Mouse (Mus musculus) ES-Bruce4 (cell line): ENCODE measurements around the gene Ctnnb1. TPM values are rescaled to one million over a fixed set of nuclear protein-coding genes. Genes with fewer than 3 reads are reported as not detected.

Experiments
- H3K27ac ChIP-seq: 2 replicates; pipeline ENCODE4 v1.5.1; 2012; ENCODE audit warnings: low read length, inconsistent platforms; ENCODE audit not compliant: insufficient read depth
- H3K27me3 ChIP-seq: 2 replicates; pipeline ENCODE4 v1.6.1; 2012; ENCODE audit warnings: mild to moderate bottlenecking, low read length, inconsistent platforms; ENCODE audit not compliant: control insufficient read depth, poor library complexity, insufficient read depth, severe bottlenecking
- H3K36me3 ChIP-seq: 2 replicates; pipeline ENCODE4 v1.6.1; 2012; ENCODE audit warnings: inconsistent platforms, mild to moderate bottlenecking, low read length, moderate library complexity; ENCODE audit not compliant: control insufficient read depth, poor library complexity, insufficient read depth, severe bottlenecking
- H3K4me1 ChIP-seq: one replicate; pipeline ENCODE4 v1.8.1; 2011; ENCODE audit warnings: low read length; ENCODE audit not compliant: control insufficient read depth, insufficient read depth
- H3K4me3 ChIP-seq: 2 replicates; pipeline ENCODE4 v1.5.1; 2011; ENCODE audit warnings: low read depth, mild to moderate bottlenecking, low read length
- H3K9ac ChIP-seq: 2 replicates; pipeline ENCODE4 v1.6.1; 2012; ENCODE audit warnings: low read depth, mild to moderate bottlenecking, inconsistent platforms; ENCODE audit not compliant: poor library complexity, severe bottlenecking
- H3K9me3 ChIP-seq: replicated peaks from 2 replicates; pipeline ENCODE4 v1.6.1; 2012; ENCODE audit warnings: mild to moderate bottlenecking, low read length, inconsistent platforms; ENCODE audit not compliant: control insufficient read depth, poor library complexity, insufficient read depth, severe bottlenecking
- CTCF ChIP-seq: IDR thresholded peaks from one replicate; pipeline ENCODE4 v1.8.1; 2011; ENCODE audit warnings: low read depth, low read length
- EP300 ChIP-seq: IDR thresholded peaks from 2 replicates; pipeline ENCODE4 v1.6.1; 2011; ENCODE audit warnings: low read depth, low read length; ENCODE audit not compliant: insufficient read depth
- POLR2A ChIP-seq: IDR thresholded peaks from one replicate; pipeline ENCODE4 v1.8.1; 2011; ENCODE audit warnings: low read length; ENCODE audit not compliant: insufficient read depth
- polyA plus RNA-seq: library from polyadenylated mRNA; stranded (reverse); fragments of >200 nt; gene quantifications from 2 replicates; pipeline ENCODE4 v1.2.4, GENCODE M21; 2011; ENCODE audit warnings: low read depth; ENCODE audit not compliant: missing spikeins, insufficient read depth, insufficient read length

Gene Ctnnb1
- polyA plus RNA-seq, 1 experiment = 830 TPM

DNA sequence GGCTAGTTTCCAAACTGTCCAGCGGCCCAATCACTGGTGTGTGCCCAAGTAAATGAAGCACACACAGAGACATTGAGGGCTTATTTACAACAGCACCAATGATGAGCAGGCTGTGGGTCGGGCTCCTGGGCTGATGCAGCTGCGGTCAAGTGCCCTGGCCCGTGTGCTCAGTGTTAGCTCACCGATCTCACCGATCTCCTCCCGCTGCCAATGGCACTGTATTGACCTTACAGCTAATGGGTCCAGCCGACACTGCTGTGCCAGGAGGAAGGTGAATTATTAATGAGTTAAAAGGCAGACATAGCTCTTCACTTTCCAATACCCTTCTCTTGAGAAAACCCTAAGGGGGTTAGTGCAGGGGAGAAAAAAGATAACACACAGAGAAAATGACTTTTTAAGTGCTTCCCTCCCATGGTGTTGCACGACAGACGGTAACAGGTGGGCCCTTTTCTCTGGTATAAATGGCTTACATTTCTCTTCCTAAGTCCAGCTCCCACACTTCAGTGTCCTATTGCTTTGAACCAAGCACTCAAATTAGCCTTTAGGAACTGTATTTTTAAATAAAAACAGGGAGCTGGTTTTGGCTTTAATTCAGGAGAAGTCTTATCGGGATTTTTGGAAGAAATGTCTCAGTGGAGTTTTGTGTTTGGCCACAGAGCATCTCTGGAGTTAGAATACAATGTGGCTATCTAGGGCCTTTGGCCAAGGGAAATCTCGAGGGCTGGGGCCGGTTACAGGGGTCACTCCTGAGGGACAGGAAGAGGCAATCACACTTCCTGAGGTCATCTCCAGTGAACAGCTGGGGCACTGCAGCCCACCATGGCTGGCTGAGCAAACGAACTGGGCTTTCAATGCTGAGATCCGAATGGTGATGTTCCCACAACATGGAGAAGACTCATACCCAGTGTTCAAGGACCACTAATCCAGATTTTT lies 65.5 kb downstream of the Ctnnb1 start:
- H3K27ac ChIP-seq = no peak overlapping the region
- no peaks in the 10 kb centered on the region for H3K27me3 ChIP-seq
- H3K4me1 ChIP-seq = no peaks in the 10 kb centered on the region
- H3K9ac ChIP-seq = no peak overlapping the region
- no peaks in the 10 kb centered on the region for H3K9me3 ChIP-seq
- no peak overlapping the region for H3K4me3 ChIP-seq
- no peaks in the 10 kb centered on the region for H3K36me3 ChIP-seq
- no peak for TF ChIP-seq POLR2A
- TF ChIP-seq CTCF = no peak
- no peak for TF ChIP-seq EP300

DNA sequence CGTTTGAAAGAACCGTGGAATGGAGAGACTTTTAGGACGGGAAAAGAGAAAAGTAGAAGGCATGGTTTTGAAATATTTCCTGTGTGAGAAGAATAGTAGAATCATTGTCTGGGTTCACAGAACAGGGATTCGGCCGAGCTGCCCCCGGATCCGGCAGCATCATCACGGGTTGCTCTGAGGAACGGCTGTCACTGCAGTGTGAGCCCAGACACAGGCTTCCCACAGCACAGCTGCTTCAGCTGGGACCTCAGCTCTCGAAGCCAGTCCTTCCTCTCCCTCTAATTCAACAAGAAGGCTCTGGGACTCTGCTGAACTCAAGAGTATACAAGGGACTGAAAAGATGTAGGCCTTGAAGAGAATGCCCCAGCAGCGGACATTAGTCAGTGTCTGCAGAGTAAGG lies 69.7 kb downstream of the Ctnnb1 start:
- Histone ChIP-seq H3K36me3 (no peaks in the 10 kb centered on the region), H3K4me1 (peaks cover 2% of the 10 kb centered on the region), H3K27ac (no peak overlapping the region), H3K27me3 (no peaks in the 10 kb centered on the region), H3K9ac (no peak overlapping the region), H3K4me3 (no peak overlapping the region), H3K9me3 (no peaks in the 10 kb centered on the region)
- TF ChIP-seq POLR2A (no peak), CTCF (no peak), EP300 (no peak)

DNA sequence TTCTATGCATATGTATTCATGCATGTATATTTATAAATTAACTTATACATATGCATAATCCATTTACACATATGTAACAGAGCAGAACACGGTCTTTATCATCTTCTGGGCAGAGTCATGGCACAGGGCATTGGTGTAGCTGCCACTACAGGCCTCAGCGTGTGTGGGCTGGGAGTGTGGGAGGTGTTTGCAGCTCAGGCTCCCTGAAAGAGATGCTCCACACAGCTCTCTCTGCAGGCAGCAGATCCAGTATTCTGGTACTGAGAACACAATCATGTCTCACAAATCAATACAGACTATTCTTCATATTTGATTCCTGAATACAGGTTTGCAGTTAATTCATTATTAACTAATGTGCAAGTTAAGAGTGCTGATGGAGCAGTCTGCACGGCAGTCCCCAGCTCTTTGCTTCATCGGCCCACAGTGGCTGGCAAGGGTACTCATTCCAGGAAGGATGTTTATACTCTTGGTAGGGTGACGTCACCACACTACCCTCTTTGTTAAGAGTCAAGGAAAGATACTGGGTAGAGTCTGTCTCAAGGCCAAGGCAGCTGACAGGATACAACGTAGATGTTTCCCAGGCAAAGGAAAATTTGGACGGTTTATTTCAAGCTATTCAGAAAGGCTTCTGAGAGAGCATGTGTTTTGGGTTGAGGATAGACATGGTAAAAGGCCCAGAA lies 71.8 kb downstream of the Ctnnb1 start:
- no peak for TF ChIP-seq EP300
- TF ChIP-seq POLR2A = no peak
- no peak for TF ChIP-seq CTCF
- H3K4me3 ChIP-seq = no peak overlapping the region
- H3K4me1 ChIP-seq = peaks cover 2% of the 10 kb centered on the region
- no peak overlapping the region for H3K9ac ChIP-seq
- H3K27me3 ChIP-seq = no peaks in the 10 kb centered on the region
- no peaks in the 10 kb centered on the region for H3K9me3 ChIP-seq
- no peak overlapping the region for H3K27ac ChIP-seq
- H3K36me3 ChIP-seq = no peaks in the 10 kb centered on the region

DNA sequence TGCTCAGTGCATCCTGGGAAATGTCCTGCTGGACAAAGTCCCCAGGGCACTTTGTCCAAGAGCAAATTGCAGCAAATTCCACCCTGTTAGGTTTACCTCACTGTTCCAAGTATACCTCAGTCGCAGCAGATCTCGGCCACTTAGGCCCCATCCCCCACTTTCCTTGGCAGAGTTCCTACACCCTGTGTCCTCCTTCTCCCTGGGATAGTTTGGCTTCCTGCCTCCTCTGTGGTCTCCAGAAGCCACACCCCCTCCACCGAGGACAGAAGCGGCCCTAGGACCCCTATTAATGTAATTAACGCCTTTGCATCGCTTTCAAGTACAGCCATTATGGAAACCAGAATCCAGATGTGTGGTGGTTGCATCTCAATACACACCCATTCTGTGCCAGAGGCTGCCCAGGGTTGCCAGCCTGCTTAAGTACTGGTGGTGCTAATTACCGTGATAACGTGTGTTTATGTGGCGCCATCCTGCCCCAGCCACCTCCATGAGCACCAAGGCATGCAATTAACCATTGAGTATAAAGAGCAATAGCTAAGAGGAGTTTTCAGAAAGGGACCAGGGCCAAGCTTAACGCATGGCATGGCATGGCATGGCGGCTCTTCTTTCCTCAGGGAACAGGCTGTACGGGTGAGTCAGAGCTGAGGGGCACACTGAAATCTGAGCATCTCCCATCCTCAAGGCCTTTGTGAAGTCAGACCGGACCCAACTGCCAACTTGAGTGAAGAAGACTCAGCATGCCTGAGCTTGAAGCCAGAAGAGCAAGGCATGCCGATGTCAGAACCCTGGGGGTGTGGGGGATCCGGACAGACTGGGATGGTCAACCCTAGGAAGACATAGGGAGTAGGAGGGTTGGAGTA lies 72.9 kb downstream of the Ctnnb1 start:
- peaks cover 2% of the 10 kb centered on the region for H3K4me1 ChIP-seq
- H3K9me3 ChIP-seq = no peaks in the 10 kb centered on the region
- no peaks in the 10 kb centered on the region for H3K36me3 ChIP-seq
- no peak overlapping the region for H3K27ac ChIP-seq
- TF ChIP-seq POLR2A = no peak
- TF ChIP-seq EP300 = no peak
- no peak for TF ChIP-seq CTCF
- no peaks in the 10 kb centered on the region for H3K27me3 ChIP-seq
- H3K9ac ChIP-seq = no peak overlapping the region
- H3K4me3 ChIP-seq = no peak overlapping the region

DNA sequence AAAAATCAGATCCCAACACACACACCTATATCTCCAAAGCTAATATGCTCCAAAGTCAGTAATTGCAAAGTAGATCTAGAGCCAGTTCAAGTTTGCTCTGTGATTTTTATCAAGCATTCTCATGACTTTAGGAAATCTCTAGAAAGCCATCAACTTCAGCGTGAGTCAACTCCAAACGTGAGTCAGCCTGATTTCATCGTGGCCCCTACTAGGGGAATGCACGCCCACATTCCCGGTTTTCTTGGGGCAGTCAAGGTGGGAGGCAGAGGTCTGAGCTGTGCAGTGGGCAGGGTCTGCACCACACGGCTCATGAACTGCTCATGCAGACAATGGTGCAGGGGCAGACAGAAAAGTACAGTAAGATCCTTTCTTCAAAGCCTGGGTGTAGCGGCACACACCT lies 76.9 kb downstream of the Ctnnb1 start:
- TF ChIP-seq CTCF (no peak), POLR2A (no peak), EP300 (no peak)
- no peaks in the 10 kb centered on the region for H3K36me3 ChIP-seq
- H3K27me3 ChIP-seq = no peaks in the 10 kb centered on the region
- H3K4me3 ChIP-seq = no peak overlapping the region
- H3K9ac ChIP-seq = no peak overlapping the region
- H3K27ac ChIP-seq = no peak overlapping the region
- no peaks in the 10 kb centered on the region for H3K9me3 ChIP-seq
- H3K4me1 ChIP-seq = peaks cover 2% of the 10 kb centered on the region
